Mouse (Mus musculus): ENCODE results near the gene Nek4. TPM values are rescaled to one million over a fixed set of nuclear protein-coding genes. Genes with fewer than 3 reads are reported as not detected.

The Nek4 gene
- polyA plus RNA-seq (2012; rRNA removed) = 15.5 and 16.2 TPM in 2 replicates

DNA sequence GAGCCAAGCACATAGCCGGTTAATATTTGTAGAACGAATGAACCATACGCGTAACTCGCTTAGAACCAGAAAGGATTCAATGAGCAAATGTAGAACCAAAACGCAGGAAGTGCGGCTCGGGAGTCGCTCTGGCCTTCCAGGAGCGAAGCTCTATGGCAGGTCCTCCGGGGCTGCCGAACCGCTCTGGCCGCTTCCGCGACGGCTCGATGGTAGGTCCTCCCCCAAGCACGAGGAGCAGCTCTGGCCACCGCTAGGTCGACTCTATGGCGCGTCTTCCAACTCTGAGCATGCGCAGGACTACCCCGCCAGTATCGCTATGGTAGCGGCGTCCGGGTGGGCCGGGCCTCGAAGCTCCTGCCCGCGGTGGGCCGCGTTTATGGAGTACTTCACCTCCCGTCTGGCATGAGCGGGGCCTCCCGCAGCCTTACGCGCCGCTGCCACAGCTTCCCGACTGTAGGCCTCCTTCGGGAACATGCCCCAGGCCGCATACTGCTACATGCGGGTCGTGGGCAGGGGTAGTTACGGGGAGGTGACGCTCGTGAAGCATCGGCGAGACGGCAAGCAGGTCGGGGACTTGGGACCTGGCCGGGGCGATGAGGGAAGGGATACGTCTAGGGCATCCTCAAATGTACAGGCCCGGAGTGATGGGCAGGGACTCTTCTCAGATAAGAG lies at the start of gene Nek4:
Nek4 (plus strand) TSS at position 224 of the 672 bp plus-strand sequence.
- WGBS = under 1% methylated on average over 57 of the region's 57 CpGs
- no peak for TF ChIP-seq CTCF (IDR thresholded peaks at IDR 0.05; ENCODE audit: borderline replicate concordance, insufficient read depth, low read depth, low read length)
- TF ChIP-seq POLR2A (IDR thresholded peaks at IDR 0.05; ENCODE audit: borderline replicate concordance, insufficient read depth, low read length) = peak; percentile 69; the same call in 1 of the 2 replicates
- Histone ChIP-seq H3K4me3 (replicated peaks; ENCODE audit: insufficient read depth, low read depth, low read length) (peak within 1 kb of the TSS; percentile 82), H3K27ac (ENCODE audit: insufficient read depth, low read length) (peak within 1 kb of the TSS; percentile 37), H3K4me1 (ENCODE audit: control insufficient read depth, insufficient read depth, low read length) (no peaks in the 10 kb centered on the region), H3K27me3 (ENCODE audit: control insufficient read depth, insufficient read depth, low read length) (no peaks in the 10 kb centered on the region)
- peak; percentile 97 to 98 for DNase-seq

DNA sequence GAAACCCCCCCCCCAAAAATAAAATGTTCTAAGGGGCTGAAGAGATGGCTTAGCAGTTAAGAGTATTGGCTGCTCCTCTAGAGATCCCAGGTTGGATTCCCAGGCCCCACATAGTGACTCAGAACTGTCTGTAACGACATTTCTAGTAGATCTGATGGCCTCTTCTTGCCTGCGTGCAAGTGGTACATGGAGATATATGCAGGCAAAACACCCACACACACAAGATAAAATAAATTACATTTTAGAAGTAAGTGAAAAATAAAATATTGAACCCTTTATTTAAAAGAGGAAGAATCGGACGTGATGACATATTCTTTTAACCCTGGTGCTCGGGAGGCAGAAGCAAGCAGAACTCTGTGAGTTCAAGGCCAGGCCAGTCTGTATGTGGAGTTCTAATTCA lies 48.5 kb upstream of the Nek4 start:
- WGBS = 92% methylated on average over 5 of the region's 5 CpGs
- no peaks in the 10 kb centered on the region for H3K27me3 ChIP-seq (ENCODE audit: control insufficient read depth, insufficient read depth, low read length)

DNA sequence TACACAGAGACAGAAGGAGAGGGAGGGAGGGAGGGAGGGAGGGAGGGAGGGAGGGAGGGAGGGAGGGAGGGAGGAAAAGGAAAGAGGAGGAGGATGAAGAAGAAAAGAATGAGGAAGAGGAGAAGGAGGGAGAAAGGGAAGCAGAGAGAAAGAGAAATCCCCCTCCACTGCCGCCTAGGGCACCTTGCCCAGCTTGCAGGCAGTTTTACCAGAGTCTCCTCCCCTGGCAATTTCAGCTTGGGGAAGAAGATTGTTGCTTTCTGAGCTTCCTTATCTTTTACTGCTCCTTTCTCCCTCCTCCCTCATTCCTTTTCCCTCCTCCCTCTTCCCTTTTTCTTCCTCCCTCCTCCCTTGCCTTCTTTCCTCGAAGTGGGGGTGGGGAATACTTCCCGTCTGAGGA lies 48.1 kb upstream of the Nek4 start:
- DNase-seq = no peak
- Histone ChIP-seq H3K4me3 (replicated peaks; ENCODE audit: insufficient read depth, low read depth, low read length) (no peak overlapping the region), H3K4me1 (ENCODE audit: control insufficient read depth, insufficient read depth, low read length) (no peaks in the 10 kb centered on the region), H3K27me3 (ENCODE audit: control insufficient read depth, insufficient read depth, low read length) (no peaks in the 10 kb centered on the region), H3K27ac (ENCODE audit: insufficient read depth, low read length) (no peak overlapping the region)
- no peak for TF ChIP-seq POLR2A (IDR thresholded peaks at IDR 0.05; ENCODE audit: borderline replicate concordance, insufficient read depth, low read length)
- no peak for TF ChIP-seq CTCF (IDR thresholded peaks at IDR 0.05; ENCODE audit: borderline replicate concordance, insufficient read depth, low read depth, low read length)
- WGBS = 64% methylated on average over 3 of the region's 3 CpGs

More for the DNA sequence above, 48.5 kb upstream of the Nek4 start:
- DNase-seq = no peak
- no peak for TF ChIP-seq CTCF (IDR thresholded peaks at IDR 0.05; ENCODE audit: borderline replicate concordance, insufficient read depth, low read depth, low read length)
- Histone ChIP-seq H3K4me1 (ENCODE audit: control insufficient read depth, insufficient read depth, low read length) (no peaks in the 10 kb centered on the region), H3K27ac (ENCODE audit: insufficient read depth, low read length) (no peak overlapping the region), H3K4me3 (replicated peaks; ENCODE audit: insufficient read depth, low read depth, low read length) (no peak overlapping the region)

DNA sequence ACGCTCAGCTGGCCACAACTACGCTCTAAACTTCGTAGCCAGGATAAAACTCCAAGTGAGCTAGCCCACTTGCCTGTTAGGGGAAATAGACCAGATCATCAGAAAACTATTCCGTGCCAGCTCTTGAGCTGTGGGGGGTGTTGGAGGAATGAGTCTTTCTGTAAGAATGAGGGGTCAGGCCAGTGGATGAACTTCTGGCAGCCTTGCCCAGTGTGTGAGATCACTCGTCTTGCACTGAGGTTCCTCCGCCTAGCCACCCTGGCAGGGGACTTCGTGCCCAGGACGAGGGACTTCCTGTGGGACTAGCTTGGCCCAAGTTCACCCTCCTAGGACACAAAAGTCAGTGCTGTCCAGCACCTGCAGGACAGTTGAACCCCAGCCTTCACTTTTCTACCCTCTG lies 46.9 kb upstream of the Nek4 start:
- 52% methylated on average over 8 of the region's 8 CpGs for WGBS
- TF ChIP-seq POLR2A (IDR thresholded peaks at IDR 0.05; ENCODE audit: borderline replicate concordance, insufficient read depth, low read length) (no peak), CTCF (IDR thresholded peaks at IDR 0.05; ENCODE audit: borderline replicate concordance, insufficient read depth, low read depth, low read length) (no peak)

DNA sequence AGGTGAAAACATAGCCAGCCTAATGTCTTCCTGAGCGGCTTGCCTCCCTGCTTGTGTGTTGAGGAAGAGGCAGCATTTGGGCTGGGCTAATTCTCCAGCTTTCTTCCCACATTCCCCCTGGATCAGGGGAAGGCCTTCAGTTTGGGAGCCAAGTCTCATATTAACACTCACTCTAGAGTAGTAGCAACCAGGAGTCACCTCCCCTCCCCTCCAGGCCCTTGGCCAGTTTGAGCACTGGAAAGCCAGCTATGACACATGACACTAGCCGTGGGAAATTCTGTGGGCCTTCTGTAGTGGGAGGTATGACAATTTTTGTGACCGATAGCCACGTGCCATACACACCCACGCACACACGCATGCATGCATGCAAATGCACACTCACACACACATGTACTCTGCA lies 45.2 kb upstream of the Nek4 start:
- no peak overlapping the region for H3K27ac ChIP-seq (ENCODE audit: insufficient read depth, low read length)
- H3K27me3 ChIP-seq (ENCODE audit: control insufficient read depth, insufficient read depth, low read length) = no peaks in the 10 kb centered on the region
- H3K4me3 ChIP-seq (replicated peaks; ENCODE audit: insufficient read depth, low read depth, low read length) = no peak overlapping the region
- 81% methylated on average over 6 of the region's 6 CpGs for WGBS
- no peak for TF ChIP-seq POLR2A (IDR thresholded peaks at IDR 0.05; ENCODE audit: borderline replicate concordance, insufficient read depth, low read length)
- no peak for TF ChIP-seq CTCF (IDR thresholded peaks at IDR 0.05; ENCODE audit: borderline replicate concordance, insufficient read depth, low read depth, low read length)
- no peak for DNase-seq
- H3K4me1 ChIP-seq (ENCODE audit: control insufficient read depth, insufficient read depth, low read length) = no peaks in the 10 kb centered on the region

More for the DNA sequence above, 46.9 kb upstream of the Nek4 start:
- no peaks in the 10 kb centered on the region for H3K4me1 ChIP-seq (ENCODE audit: control insufficient read depth, insufficient read depth, low read length)
- H3K4me3 ChIP-seq (replicated peaks; ENCODE audit: insufficient read depth, low read depth, low read length) = no peak overlapping the region
- DNase-seq = no peak
- H3K27me3 ChIP-seq (ENCODE audit: control insufficient read depth, insufficient read depth, low read length) = no peaks in the 10 kb centered on the region
- H3K27ac ChIP-seq (ENCODE audit: insufficient read depth, low read length) = no peak overlapping the region

DNA sequence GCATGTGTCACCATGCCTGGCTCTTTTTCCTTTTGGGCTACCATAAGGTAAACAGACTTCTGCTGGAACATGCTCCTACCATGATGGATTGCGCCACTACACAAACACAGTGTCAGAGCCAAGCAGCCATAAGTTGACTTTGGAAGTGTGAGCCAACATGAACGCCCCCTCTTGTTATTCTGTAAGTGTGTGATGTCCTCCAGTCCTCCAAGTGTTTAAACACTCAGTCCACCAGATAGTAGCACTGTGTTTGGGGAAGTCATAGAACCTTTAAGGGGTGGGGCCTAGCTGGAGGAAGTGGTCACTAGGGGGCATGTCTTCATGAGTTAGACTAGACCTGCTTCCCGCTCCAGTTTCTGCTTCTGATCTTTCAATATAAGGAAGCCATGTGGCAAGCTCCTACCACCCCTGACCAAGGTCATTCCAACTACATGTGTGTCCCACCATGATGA lies 43.3 kb upstream of the Nek4 start:
- TF ChIP-seq CTCF (IDR thresholded peaks at IDR 0.05; ENCODE audit: borderline replicate concordance, insufficient read depth, low read depth, low read length) = no peak
- TF ChIP-seq POLR2A (IDR thresholded peaks at IDR 0.05; ENCODE audit: borderline replicate concordance, insufficient read depth, low read length) = no peak
- Histone ChIP-seq H3K4me1 (ENCODE audit: control insufficient read depth, insufficient read depth, low read length) (no peaks in the 10 kb centered on the region), H3K27me3 (ENCODE audit: control insufficient read depth, insufficient read depth, low read length) (no peaks in the 10 kb centered on the region), H3K27ac (ENCODE audit: insufficient read depth, low read length) (no peak overlapping the region), H3K4me3 (replicated peaks; ENCODE audit: insufficient read depth, low read depth, low read length) (no peak overlapping the region)
- WGBS = 82% methylated on average over 3 of the region's 3 CpGs
- no peak for DNase-seq

DNA sequence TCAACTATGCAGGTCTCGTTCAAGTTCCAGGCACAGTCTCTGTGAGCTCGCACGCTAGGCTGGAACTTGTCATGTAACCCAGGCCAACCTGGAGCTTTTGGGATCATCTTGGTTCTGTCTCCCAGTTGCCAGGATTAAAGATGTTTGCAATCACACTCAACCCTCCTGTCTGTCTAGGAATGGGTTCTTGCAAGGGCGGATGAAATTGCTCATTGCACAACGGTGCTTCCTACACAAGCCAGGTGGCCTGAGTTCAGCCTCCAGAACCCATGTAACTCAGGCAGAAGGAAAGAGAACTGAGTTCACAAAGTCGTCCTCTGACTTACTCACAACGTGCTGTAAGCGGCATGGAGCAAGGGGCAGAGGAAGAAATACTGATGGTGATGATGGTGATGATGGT lies 40.0 kb upstream of the Nek4 start:
- H3K4me1 ChIP-seq (ENCODE audit: control insufficient read depth, insufficient read depth, low read length) = no peaks in the 10 kb centered on the region
- no peak for TF ChIP-seq CTCF (IDR thresholded peaks at IDR 0.05; ENCODE audit: borderline replicate concordance, insufficient read depth, low read depth, low read length)
- no peak for TF ChIP-seq POLR2A (IDR thresholded peaks at IDR 0.05; ENCODE audit: borderline replicate concordance, insufficient read depth, low read length)
- H3K27me3 ChIP-seq (ENCODE audit: control insufficient read depth, insufficient read depth, low read length) = no peaks in the 10 kb centered on the region
- 91% methylated on average over 8 of the region's 8 CpGs for WGBS
- DNase-seq = no peak
- H3K27ac ChIP-seq (ENCODE audit: insufficient read depth, low read length) = no peak overlapping the region
- H3K4me3 ChIP-seq (replicated peaks; ENCODE audit: insufficient read depth, low read depth, low read length) = no peak overlapping the region

DNA sequence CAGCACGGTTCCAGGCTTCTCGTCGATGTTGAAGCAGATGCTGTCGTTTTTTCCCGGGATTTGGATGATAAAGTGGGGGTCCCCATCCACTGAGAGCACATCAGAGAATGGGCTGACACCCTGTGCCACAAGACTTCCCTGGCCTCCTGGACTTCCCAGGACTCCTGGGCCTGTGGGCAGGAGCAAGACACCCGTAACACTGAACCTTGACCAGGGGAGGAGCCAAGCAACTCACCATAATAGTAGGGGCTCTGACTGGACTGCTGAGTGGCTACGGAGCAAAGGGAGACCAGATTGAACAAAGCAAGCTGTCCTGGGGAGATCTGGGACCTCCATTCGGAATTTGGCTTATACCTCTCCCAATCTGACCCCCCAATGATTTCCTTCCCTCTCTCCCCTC lies 38.5 kb upstream of the Nek4 start:
- no peak overlapping the region for H3K27ac ChIP-seq (ENCODE audit: insufficient read depth, low read length)
- H3K27me3 ChIP-seq (ENCODE audit: control insufficient read depth, insufficient read depth, low read length) = no peaks in the 10 kb centered on the region
- no peak for TF ChIP-seq POLR2A (IDR thresholded peaks at IDR 0.05; ENCODE audit: borderline replicate concordance, insufficient read depth, low read length)
- TF ChIP-seq CTCF (IDR thresholded peaks at IDR 0.05; ENCODE audit: borderline replicate concordance, insufficient read depth, low read depth, low read length) = no peak
- no peak for DNase-seq
- no peak overlapping the region for H3K4me3 ChIP-seq (replicated peaks; ENCODE audit: insufficient read depth, low read depth, low read length)
- no peaks in the 10 kb centered on the region for H3K4me1 ChIP-seq (ENCODE audit: control insufficient read depth, insufficient read depth, low read length)
- WGBS = 78% methylated on average over 8 of the region's 8 CpGs

Data from cerebellum, adult 2 months (tissue).